Mouse (Mus musculus) heart, embryonic 14.5 days (tissue): ENCODE measurements at regions not wholly inside any gene's neighbourhood (a gene's known extent, or its start where the extent isn't known, plus 50 kb on each side); places are given as distances from the start of the nearest gene placed in this dataset.

ENCODE experiments used
- ATAC-seq: fragments of 200-750 bp; cut with Nextera tagmentation; 2 replicates; pipeline ENCODE4 v1.8.0; 2017; ENCODE audit warnings: low read depth, moderate TSS enrichment; ENCODE audit not compliant: insufficient number of reproducible peaks, insufficient read depth, low FRiP score
- H3K27ac ChIP-seq, 2 experiments: fragments of 200-500 bp in 1 of 2; fragments of 300-500 bp in 1 of 2; sonication (generic) in 1 of 2; replicated peaks in 1 of 2; 2 replicates each; pipeline ENCODE4 v1.5.1; 2012 to 2014; ENCODE audit warnings: low read depth in 2 of 2, low read length in 2 of 2, control low read depth in 1 of 2, mild to moderate bottlenecking in 1 of 2, mixed read lengths in 1 of 2; ENCODE audit not compliant: control insufficient read depth in 1 of 2, insufficient read depth in 1 of 2
- H3K27me3 ChIP-seq: fragments of 300-500 bp; sonication (generic); 2 replicates; pipeline ENCODE4 v1.6.1; 2014; ENCODE audit warnings: mild to moderate bottlenecking, low read length, control low read depth; ENCODE audit not compliant: control insufficient read depth, insufficient read depth
- H3K36me3 ChIP-seq: fragments of 300-500 bp; sonication (generic); 2 replicates; pipeline ENCODE4 v1.6.1; 2014; ENCODE audit warnings: mild to moderate bottlenecking, control low read depth, low read length, mixed read lengths; ENCODE audit not compliant: control insufficient read depth, insufficient read depth
- H3K4me1 ChIP-seq, 2 experiments: fragments of 200-500 bp in 1 of 2; fragments of 300-500 bp in 1 of 2; sonication (generic) in 1 of 2; 2 replicates each; pipeline ENCODE4 v1.6.1; 2012 to 2014; ENCODE audit warnings: low read length in 2 of 2, control low read depth in 1 of 2, mixed read lengths in 1 of 2; ENCODE audit not compliant: control insufficient read depth in 2 of 2, insufficient read depth in 2 of 2
- H3K4me2 ChIP-seq: fragments of 300-500 bp; sonication (generic); 2 replicates; pipeline ENCODE4 v1.6.1; 2014; ENCODE audit warnings: mild to moderate bottlenecking, low read length
- H3K4me3 ChIP-seq, 2 experiments: fragments of 200-500 bp in 1 of 2; fragments of 300-500 bp in 1 of 2; sonication (generic) in 1 of 2; 2 replicates each; pipeline ENCODE4 v1.5.1; 2012 to 2014; ENCODE audit warnings: low read length in 2 of 2, mild to moderate bottlenecking in 2 of 2, control low read depth in 1 of 2, low read depth in 1 of 2, moderate library complexity in 1 of 2; ENCODE audit not compliant: control insufficient read depth in 1 of 2, insufficient read depth in 1 of 2
- H3K9ac ChIP-seq: fragments of 300-500 bp; sonication (generic); 2 replicates; pipeline ENCODE4 v1.6.1; 2014; ENCODE audit warnings: mild to moderate bottlenecking, low read length
- H3K9me3 ChIP-seq: fragments of 300-500 bp; sonication (generic); 2 replicates; pipeline ENCODE4 v1.6.1; 2016; ENCODE audit warnings: low read length, control low read depth; ENCODE audit not compliant: control insufficient read depth
- WGBS: fragments of 180-500 bp; shearing (Covaris S2); extraction: QIAGEN DNeasy Blood & Tissue Kit; methylation state at CpG from one replicate; pipeline ENCODE4 v1.1.7; 2014; 5-methylcytosine and 5-hydroxymethylcytosine counted together

- Histone ChIP-seq H3K9me3 (no peaks in the 10 kb centered on the region), H3K27me3 (no peaks in the 10 kb centered on the region), H3K4me2 (no peak overlapping the region), H3K4me3 (no peak overlapping the region), H3K27ac (no peak overlapping the region), H3K36me3 (no peaks in the 10 kb centered on the region), H3K4me1 (peaks cover 8 to 10% of the 10 kb centered on the region in 2 experiments; a peak in 3 of 4 replicates), H3K9ac (no peak overlapping the region)
- 66% methylated on average over 3 of the region's 3 CpGs for WGBS
- no peak for ATAC-seq
Measured at GRCm38 (mm10) chr17:15151695-15152094, 110.4 kb upstream of the Gm3448 start.

- H3K36me3 ChIP-seq, result no peaks in the 10 kb centered on the region
- WGBS, result 26% methylated on average over 7 of the region's 7 CpGs
- H3K9me3 ChIP-seq, result no peaks in the 10 kb centered on the region
- ATAC-seq, result no peak
- no peak overlapping the region for H3K9ac ChIP-seq
- H3K4me1 ChIP-seq, result no peaks in the 10 kb centered on the region
- H3K4me3 ChIP-seq, result no peak overlapping the region
- no peaks in the 10 kb centered on the region for H3K27me3 ChIP-seq
- no peak overlapping the region for H3K27ac ChIP-seq
- H3K4me2 ChIP-seq, result no peak overlapping the region
Measured at GRCm38 (mm10) chr17:15146607-15147006, 105.3 kb upstream of the Gm3448 start.

DNA sequence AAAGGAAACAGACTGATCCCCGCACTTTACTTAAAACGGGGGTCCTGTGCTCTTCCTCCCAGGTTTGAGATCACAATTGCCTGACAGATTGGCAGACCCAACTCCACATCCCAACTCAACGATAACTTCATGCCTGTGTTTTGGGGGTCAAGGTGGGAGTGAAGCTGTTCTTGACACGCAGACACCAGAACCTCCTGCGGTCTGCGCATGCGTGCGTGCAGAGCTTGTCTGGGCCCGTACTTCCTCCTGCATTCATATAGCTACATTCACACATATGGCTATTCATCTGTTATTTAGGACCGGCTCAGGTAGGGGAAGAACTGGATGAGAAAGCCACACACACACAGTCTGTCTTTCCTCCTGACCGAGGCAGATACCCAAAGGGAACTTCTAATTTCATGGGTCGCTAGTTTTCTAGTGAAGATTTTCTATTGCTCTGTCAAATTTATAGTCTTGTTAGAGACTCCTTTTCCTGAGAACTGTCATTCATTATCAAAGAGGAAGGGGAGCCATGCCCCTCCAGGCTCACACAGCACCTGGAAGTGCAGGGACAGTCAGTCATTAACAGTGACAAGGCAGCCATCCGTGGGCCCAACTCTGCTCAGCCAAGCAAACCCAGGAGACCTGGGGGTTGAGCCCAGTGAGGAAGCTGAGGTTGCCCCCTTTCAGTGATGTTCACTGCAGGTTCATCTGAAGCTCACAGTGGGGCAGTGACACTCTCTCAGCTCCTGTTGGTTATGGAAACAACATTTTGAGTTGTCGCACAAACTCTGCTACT lies 104.0 kb upstream of the Gm3448 start:
- H3K36me3 ChIP-seq, result no peaks in the 10 kb centered on the region
- H3K4me2 ChIP-seq, result no peak overlapping the region
- no peak overlapping the region for H3K4me3 ChIP-seq
- H3K27me3 ChIP-seq, result no peaks in the 10 kb centered on the region
- no peak overlapping the region for H3K27ac ChIP-seq
- no peak for ATAC-seq
- H3K9ac ChIP-seq, result no peak overlapping the region
- WGBS, result 84% methylated on average over 14 of the region's 14 CpGs
- no peaks in the 10 kb centered on the region for H3K4me1 ChIP-seq
- no peaks in the 10 kb centered on the region for H3K9me3 ChIP-seq

DNA sequence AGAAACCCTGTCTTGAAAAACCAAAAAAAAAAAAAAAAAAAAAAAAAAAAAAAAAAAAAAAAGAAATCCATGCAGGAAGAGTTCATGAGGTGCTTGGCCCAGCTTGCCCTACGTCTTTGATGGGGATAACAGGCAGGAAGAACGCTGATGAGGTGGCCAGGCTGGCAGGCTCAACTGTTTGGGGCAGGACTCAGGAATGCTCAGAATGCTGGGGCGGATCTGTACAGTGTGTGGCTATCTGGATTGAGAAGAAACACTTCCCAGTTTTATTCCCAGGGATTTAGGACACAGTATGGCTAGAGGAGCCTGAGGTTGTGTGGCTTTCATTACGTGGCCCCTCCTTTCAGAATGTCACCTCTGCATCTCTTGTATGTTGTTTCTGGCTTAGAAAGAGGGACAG lies 99.1 kb upstream of the Gm3448 start:
- Histone ChIP-seq H3K4me1 (peaks cover under 1 to 2% of the 10 kb centered on the region in 2 experiments; a peak in 2 of 4 replicates), H3K4me2 (no peak overlapping the region), H3K4me3 (no peak overlapping the region), H3K36me3 (no peaks in the 10 kb centered on the region), H3K9ac (no peak overlapping the region), H3K9me3 (no peaks in the 10 kb centered on the region), H3K27ac (no peak overlapping the region), H3K27me3 (no peaks in the 10 kb centered on the region)
- no peak for ATAC-seq
- 36% methylated on average over 4 of the region's 4 CpGs for WGBS
